Mouse (Mus musculus) testis, adult 2 months (tissue): Measurements from ENCODE around the gene Gucy2g. TPM values are rescaled to one million over a fixed set of nuclear protein-coding genes. Genes with fewer than 3 reads are reported as not detected.
"Not testable (repeated sequence)": the region's sequence is repeated elsewhere in the genome, so short reads cannot be mapped to it uniquely, and the experiment has no call there.

Source experiments
- H3K27ac ChIP-seq: fragments of 200-500 bp; 2 replicates; pipeline ENCODE4 v1.5.1; 2012; ENCODE audit warnings: low read depth, low read length; ENCODE audit not compliant: control insufficient read depth, insufficient read depth
- H3K27me3 ChIP-seq: fragments of 200-500 bp; 2 replicates; pipeline ENCODE4 v1.6.1; 2012; ENCODE audit warnings: mild to moderate bottlenecking, low read length, moderate library complexity; ENCODE audit not compliant: control insufficient read depth, insufficient read depth
- H3K36me3 ChIP-seq: fragments of 200-500 bp; 2 replicates; pipeline ENCODE4 v1.6.1; 2012; ENCODE audit warnings: mild to moderate bottlenecking, low read length; ENCODE audit not compliant: control insufficient read depth, insufficient read depth
- H3K4me1 ChIP-seq: fragments of 200-500 bp; 2 replicates; pipeline ENCODE4 v1.6.1; 2012; ENCODE audit warnings: low read length; ENCODE audit not compliant: control insufficient read depth, insufficient read depth
- H3K4me3 ChIP-seq: fragments of 200-500 bp; 2 replicates; pipeline ENCODE4 v1.5.1; 2012; ENCODE audit warnings: low read depth, mild to moderate bottlenecking, low read length, moderate library complexity, mixed read lengths; ENCODE audit not compliant: control insufficient read depth
- CTCF ChIP-seq: fragments of 200-500 bp; IDR thresholded peaks from 2 replicates; pipeline ENCODE4 v1.5.1; 2012; ENCODE audit warnings: low read depth, mild to moderate bottlenecking, inconsistent platforms, low read length, moderate library complexity; ENCODE audit not compliant: control insufficient read depth, insufficient read depth, insufficient replicate concordance
- POLR2A ChIP-seq: fragments of 200-500 bp; IDR thresholded peaks from 2 replicates; pipeline ENCODE4 v1.6.1; 2012; ENCODE audit warnings: low read depth, mild to moderate bottlenecking, inconsistent platforms, low read length, moderate library complexity; ENCODE audit not compliant: control insufficient read depth
- polyA plus RNA-seq: library from polyadenylated mRNA; depleted of rRNA; stranded (reverse); fragments of >200 nt; gene quantifications from 2 replicates; pipeline ENCODE4 v1.2.3, GENCODE M21; 2012

Gucy2g gene
- polyA plus RNA-seq, 1 experiment = 1.9 TPM

DNA sequence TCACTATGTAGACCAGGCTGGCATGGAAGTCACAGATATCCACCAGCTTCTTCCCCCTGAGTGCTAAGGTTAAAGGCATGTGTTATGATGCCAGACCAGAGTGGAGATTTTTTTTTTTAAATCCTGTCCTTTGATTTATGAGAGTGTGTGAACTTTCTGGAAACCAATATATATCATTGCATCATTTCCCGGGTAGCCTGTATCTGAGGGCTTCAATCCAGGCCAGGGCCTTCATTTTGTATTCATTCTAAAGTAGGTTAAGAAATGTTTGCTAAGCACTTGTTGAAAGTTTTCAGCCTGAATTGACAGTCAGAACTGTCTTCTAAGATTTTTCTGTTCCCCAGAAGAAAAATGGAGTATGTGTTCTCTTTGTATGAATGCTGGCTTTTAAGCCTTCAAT, 69.5 kb downstream of the Gucy2g start:
- H3K36me3 ChIP-seq = no peaks in the 10 kb centered on the region
- no peaks in the 10 kb centered on the region for H3K4me1 ChIP-seq
- no peak overlapping the region for H3K4me3 ChIP-seq
- H3K27ac ChIP-seq = no peak overlapping the region
- no peak for TF ChIP-seq CTCF
- no peaks in the 10 kb centered on the region for H3K27me3 ChIP-seq

DNA sequence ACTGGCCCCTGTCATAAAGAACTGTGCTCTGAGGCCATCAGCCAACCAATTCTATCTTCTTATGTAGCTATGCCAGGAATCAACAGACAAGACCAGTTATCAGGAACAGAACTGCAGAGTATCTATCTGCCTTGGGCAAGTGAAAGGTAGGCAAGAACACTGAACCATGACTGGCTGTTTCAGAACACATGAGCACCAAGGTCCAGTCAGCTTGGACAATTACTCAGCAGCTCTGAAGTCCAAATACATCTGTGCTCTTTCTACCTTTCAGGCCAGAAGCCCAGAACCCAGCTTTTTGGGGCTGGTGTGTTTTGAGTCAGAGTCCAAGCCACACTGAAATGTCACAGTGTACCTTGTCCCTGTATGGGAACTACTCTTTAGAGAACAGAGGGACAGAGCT, 70.6 kb downstream of the Gucy2g start:
- Histone ChIP-seq H3K4me1 (no peaks in the 10 kb centered on the region), H3K27ac (no peak overlapping the region), H3K4me3 (no peak overlapping the region), H3K27me3 (no peaks in the 10 kb centered on the region), H3K36me3 (no peaks in the 10 kb centered on the region)
- TF ChIP-seq CTCF (no peak), POLR2A (no peak)

DNA sequence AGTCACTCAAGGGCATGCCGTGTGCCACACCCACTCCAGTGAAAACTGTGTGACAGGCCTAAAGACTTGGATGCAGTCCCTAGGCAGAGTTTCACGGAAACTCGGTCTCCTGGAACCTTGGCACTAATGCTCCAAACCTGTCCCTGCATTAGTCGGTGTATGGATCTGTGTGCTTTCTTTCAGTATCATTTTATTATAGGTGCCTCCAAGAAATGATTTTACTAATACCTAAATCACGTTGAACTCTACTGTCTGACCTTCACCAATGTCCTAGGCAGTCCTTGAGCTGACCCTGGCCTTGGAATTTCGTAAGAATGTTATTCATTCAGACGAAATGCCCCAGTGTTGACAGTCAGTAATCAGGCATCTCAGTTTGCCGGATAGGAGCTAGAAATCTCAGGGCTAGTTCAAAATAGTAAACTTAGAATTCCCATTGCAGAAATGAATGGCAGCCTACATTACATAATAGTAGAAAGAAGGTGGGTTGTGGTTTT, 71.8 kb downstream of the Gucy2g start:
- H3K27me3 ChIP-seq, H3K36me3 ChIP-seq, H3K4me1 ChIP-seq, H3K27ac ChIP-seq, H3K4me3 ChIP-seq: not testable (repeated sequence)

DNA sequence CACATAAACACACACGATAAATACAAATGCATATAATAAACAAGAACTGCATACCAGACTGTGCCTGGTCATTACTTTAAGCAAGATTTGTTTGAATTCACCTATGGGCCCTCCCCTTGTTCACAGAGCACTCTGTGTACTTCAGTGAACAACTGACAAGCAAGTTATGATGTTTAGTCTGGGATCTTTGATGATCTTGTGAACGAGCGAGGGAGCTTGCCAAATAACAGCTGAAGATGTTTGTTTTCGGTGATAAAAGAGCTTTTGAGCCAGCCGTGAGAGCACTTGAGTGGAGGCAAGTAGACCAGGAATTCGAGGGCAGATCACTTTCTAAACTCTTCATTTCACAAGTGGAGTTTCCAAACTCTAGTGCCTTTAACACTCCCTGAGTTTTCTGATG, 72.7 kb downstream of the Gucy2g start:
- no peaks in the 10 kb centered on the region for H3K4me1 ChIP-seq
- no peak overlapping the region for H3K4me3 ChIP-seq
- no peaks in the 10 kb centered on the region for H3K27me3 ChIP-seq
- TF ChIP-seq CTCF (no peak), POLR2A (no peak)
- no peak overlapping the region for H3K27ac ChIP-seq
- no peaks in the 10 kb centered on the region for H3K36me3 ChIP-seq

DNA sequence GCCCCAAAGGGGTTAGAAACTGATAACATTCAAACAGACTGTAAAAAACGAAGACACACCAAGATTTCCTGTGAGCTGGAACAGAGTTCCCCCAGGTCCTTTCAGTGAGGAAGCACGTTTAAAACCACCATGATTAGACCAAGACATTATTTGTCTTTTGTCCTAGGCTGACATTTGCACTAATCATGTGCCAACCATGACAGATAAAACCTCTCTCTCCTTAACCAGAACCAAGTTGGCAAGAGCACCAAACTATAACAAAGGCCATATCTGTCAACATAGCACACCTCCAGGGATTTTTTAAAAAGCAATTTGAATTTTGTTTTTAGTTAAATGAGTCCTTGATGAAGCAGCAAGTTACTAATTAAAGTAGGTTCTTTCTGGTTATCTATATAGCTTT, 73.3 kb downstream of the Gucy2g start:
- Histone ChIP-seq H3K36me3 (no peaks in the 10 kb centered on the region), H3K4me1 (no peaks in the 10 kb centered on the region), H3K4me3 (no peak overlapping the region), H3K27me3 (no peaks in the 10 kb centered on the region), H3K27ac (no peak overlapping the region)
- TF ChIP-seq CTCF (no peak), POLR2A (no peak)

DNA sequence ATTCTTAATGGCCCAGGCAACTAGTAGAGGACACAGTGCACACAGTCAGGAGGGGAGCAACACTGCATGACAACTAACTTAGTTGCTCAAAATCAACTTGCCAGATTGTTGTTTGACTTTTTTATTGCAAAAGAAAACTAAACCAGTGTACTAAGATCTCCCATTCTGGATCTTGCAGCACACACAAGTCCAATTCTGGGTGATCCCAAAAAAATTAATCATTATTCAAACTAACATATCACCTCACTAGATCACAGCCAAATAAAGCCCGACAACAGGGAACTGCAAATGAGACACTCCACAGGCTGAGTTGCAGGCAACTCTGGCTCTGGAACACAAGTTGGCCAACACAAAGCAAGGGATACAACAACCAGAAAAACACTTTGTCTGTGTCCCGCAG, 74.3 kb downstream of the Gucy2g start:
- TF ChIP-seq POLR2A (no peak), CTCF (no peak)
- H3K4me1 ChIP-seq = no peaks in the 10 kb centered on the region
- H3K27ac ChIP-seq = no peak overlapping the region
- no peaks in the 10 kb centered on the region for H3K27me3 ChIP-seq
- no peaks in the 10 kb centered on the region for H3K36me3 ChIP-seq
- no peak overlapping the region for H3K4me3 ChIP-seq

DNA sequence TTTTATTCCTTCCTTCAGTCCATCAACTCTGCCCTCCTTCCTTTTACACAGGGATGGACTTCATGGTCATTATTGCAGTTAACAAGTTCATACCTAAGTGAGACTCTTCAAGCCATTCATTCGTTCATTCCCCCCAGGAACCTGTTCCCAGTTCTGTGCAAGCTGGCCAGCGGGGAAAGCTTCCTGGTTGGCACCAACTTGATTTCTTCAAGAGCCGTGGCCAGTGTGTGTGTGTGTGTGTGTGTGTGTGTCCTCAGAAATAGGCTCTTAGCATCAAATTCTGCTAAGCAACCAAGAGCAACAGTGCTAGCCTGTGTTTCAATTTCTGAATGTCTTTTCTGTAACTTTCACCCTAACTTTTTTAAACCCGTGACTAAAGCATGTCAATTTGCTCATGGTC, 75.1 kb downstream of the Gucy2g start:
- Histone ChIP-seq H3K36me3 (no peaks in the 10 kb centered on the region), H3K27me3 (no peaks in the 10 kb centered on the region), H3K27ac (no peak overlapping the region), H3K4me3 (no peak overlapping the region), H3K4me1 (no peaks in the 10 kb centered on the region)
- TF ChIP-seq POLR2A (no peak), CTCF (no peak)

DNA sequence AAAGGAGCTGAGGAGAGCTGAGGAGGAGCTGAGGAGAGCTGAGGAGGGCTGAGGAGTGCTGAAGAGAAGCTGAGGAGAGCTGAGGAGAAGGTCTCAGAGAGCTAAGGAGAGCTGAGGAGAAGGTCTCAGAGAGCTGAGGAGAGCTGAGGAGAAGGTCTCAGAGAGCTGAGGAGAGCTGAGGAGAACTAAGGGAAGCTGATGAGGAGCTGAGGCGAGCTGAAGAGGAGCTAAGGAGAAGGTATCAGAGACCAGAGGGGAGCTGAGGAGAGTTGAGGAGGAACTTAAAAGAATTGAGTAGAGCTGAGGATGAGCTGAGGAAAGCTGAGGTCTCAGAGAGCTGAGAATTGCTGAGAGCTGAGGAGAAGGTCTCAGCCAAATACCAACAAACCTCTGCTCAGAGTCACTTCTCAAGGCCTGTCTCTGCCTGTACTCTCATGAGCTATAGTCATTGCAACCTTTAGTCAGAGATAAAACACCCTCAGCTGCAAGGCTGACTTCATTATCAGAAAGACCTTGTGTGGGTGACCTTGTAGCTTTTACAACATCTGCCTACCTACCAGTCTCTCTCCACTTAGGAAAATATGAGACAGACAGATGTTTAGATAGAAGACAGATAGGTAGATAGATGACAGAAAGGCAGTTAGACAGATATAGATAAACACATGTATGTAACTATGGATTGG, 75.7 kb downstream of the Gucy2g start:
- TF ChIP-seq CTCF (no peak), POLR2A (no peak)
- Histone ChIP-seq H3K27me3 (no peaks in the 10 kb centered on the region), H3K27ac (no peak overlapping the region), H3K4me3 (no peak overlapping the region), H3K36me3 (no peaks in the 10 kb centered on the region), H3K4me1 (no peaks in the 10 kb centered on the region)
